Mouse (Mus musculus) heart, embryonic 11.5 days (tissue): ENCODE measurements around the gene Galnt9. TPM values are rescaled to one million over a fixed set of nuclear protein-coding genes. Genes with fewer than 3 reads are reported as not detected.

Experiments
- ATAC-seq: fragments of 200-750 bp; cut with Nextera tagmentation; replicated peaks from 2 replicates; pipeline ENCODE4 v1.8.0; 2017; ENCODE audit warnings: moderate library complexity; ENCODE audit not compliant: insufficient number of reproducible peaks, low FRiP score, low TSS enrichment
- H3K27ac ChIP-seq: fragments of 300-500 bp; sonication (generic); 2 replicates; pipeline ENCODE4 v1.5.1; 2014; ENCODE audit warnings: mild to moderate bottlenecking, low read depth, low read length
- H3K27me3 ChIP-seq: fragments of 300-500 bp; sonication (generic); 2 replicates; pipeline ENCODE4 v1.6.1; 2014; ENCODE audit warnings: mild to moderate bottlenecking, low read length, mixed read lengths; ENCODE audit not compliant: control insufficient read depth, insufficient read depth
- H3K36me3 ChIP-seq: fragments of 300-500 bp; sonication (generic); 2 replicates; pipeline ENCODE4 v1.6.1; 2014; ENCODE audit warnings: mild to moderate bottlenecking, low read length, moderate library complexity, mixed read lengths; ENCODE audit not compliant: control insufficient read depth, insufficient read depth
- H3K4me1 ChIP-seq: fragments of 300-500 bp; sonication (generic); 2 replicates; pipeline ENCODE4 v1.6.1; 2014; ENCODE audit warnings: low read length; ENCODE audit not compliant: control insufficient read depth, insufficient read depth
- H3K4me2 ChIP-seq: fragments of 300-500 bp; sonication (generic); 2 replicates; pipeline ENCODE4 v1.6.1; 2014; ENCODE audit warnings: mild to moderate bottlenecking, moderate library complexity
- H3K4me3 ChIP-seq: fragments of 300-500 bp; sonication (generic); 2 replicates; pipeline ENCODE4 v1.5.1; 2014; ENCODE audit warnings: low read depth, low read length
- H3K9ac ChIP-seq: fragments of 300-500 bp; sonication (generic); 2 replicates; pipeline ENCODE4 v1.6.1; 2014; ENCODE audit warnings: mild to moderate bottlenecking, low read depth, low read length, moderate library complexity
- H3K9me3 ChIP-seq: fragments of 300-500 bp; sonication (generic); replicated peaks from 2 replicates; pipeline ENCODE4 v1.6.1; 2016; ENCODE audit warnings: low read length; ENCODE audit not compliant: control insufficient read depth
- WGBS: fragments of 180-500 bp; shearing (Covaris S2); extraction: QIAGEN DNeasy Blood & Tissue Kit; methylation state at CpG from one replicate; pipeline ENCODE4 v1.1.7; 2014; ENCODE audit not compliant: insufficient replicate concordance; 5-methylcytosine and 5-hydroxymethylcytosine counted together
- polyA plus RNA-seq: library from polyadenylated mRNA; unstranded; fragments of >200 nt; fragmentation: Nextera tagmentation; extraction: Ambion mirVana; gene quantifications from 2 replicates; pipeline ENCODE4 v1.2.1, GENCODE M21; 2014

Gene Galnt9
- polyA plus RNA-seq, 1 experiment from 2014 or later: not detected

GRCm38 (mm10) chr5:110580569-110581239 is 36.5 kb downstream of the Galnt9 start:
- no peak overlapping the region for H3K27ac ChIP-seq
- ATAC-seq: no peak
- no peaks in the 10 kb centered on the region for H3K36me3 ChIP-seq
- H3K27me3 ChIP-seq: peaks cover 8% of the 10 kb centered on the region
- 85% methylated on average over 19 of the region's 19 CpGs for WGBS
- H3K9me3 ChIP-seq: no peaks in the 10 kb centered on the region
- no peak overlapping the region for H3K4me2 ChIP-seq
- no peak overlapping the region for H3K9ac ChIP-seq
- H3K4me3 ChIP-seq: no peak overlapping the region
- H3K4me1 ChIP-seq: no peaks in the 10 kb centered on the region

- Histone ChIP-seq H3K4me3 (no peak overlapping the region), H3K27me3 (peaks cover 2% of the 10 kb centered on the region), H3K36me3 (no peaks in the 10 kb centered on the region), H3K4me2 (no peak overlapping the region), H3K27ac (no peak overlapping the region), H3K4me1 (no peaks in the 10 kb centered on the region), H3K9me3 (no peaks in the 10 kb centered on the region), H3K9ac (no peak overlapping the region)
- WGBS: 61% methylated on average over 10 of the region's 10 CpGs
- ATAC-seq: no peak
Measured at GRCm38 (mm10) chr5:110582647-110583538, 38.7 kb downstream of the Galnt9 start.

GRCm38 (mm10) chr5:110587467-110587866 is 43.3 kb downstream of the Galnt9 start:
- no peaks in the 10 kb centered on the region for H3K4me1 ChIP-seq
- H3K4me2 ChIP-seq: no peak overlapping the region
- no peak overlapping the region for H3K9ac ChIP-seq
- no peaks in the 10 kb centered on the region for H3K36me3 ChIP-seq
- H3K4me3 ChIP-seq: no peak overlapping the region
- peaks cover 8% of the 10 kb centered on the region for H3K27me3 ChIP-seq
- no peak overlapping the region for H3K27ac ChIP-seq
- no peaks in the 10 kb centered on the region for H3K9me3 ChIP-seq
- ATAC-seq: no peak

DNA sequence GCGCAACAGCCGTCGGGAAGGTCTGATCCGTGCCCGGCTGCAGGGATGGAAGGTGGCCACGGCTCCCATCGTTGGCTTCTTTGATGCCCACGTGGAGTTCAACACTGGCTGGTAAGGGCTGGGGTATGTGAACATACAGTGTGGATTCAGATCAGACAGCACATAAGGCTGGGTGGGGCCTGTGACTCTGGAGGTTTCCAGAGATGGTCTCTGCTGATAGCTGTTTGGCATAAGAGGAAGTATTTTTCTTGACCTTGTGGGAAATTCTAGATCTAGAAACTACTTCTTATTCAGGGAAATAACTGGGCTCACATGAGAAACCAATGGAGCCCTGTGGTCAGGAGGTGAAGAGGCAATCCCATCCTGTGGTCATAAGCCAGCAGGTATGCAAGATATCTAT is 45.7 kb downstream of the Galnt9 start:
- no peaks in the 10 kb centered on the region for H3K4me1 ChIP-seq
- H3K9me3 ChIP-seq: no peaks in the 10 kb centered on the region
- H3K36me3 ChIP-seq: no peaks in the 10 kb centered on the region
- no peak for ATAC-seq
- 87% methylated on average over 8 of the region's 8 CpGs for WGBS
- H3K27ac ChIP-seq: no peak overlapping the region
- H3K4me2 ChIP-seq: no peak overlapping the region
- no peak overlapping the region for H3K4me3 ChIP-seq
- H3K9ac ChIP-seq: no peak overlapping the region
- H3K27me3 ChIP-seq: peaks cover 6% of the 10 kb centered on the region; the same call in 1 of the 2 replicates

DNA sequence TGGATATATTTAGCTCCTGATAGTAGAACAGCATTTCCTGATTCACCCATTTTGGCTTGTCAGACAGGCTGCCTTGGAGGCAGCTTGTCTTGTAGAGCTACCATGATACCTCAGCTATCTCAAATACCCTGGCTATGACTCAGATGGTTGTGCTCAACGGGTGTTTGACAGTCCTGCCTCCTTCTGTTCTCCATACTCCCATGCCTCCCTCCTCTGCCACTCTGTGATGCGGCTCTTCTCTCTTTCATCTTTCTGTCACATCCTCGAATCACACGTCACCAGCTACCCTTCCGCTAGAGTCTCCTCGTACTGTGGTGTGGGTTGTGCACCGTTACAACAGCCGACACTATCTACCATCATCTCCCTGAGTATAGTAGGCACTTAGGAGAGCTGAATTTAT is 50.3 kb downstream of the Galnt9 start:
- H3K9ac ChIP-seq: no peak overlapping the region
- WGBS: 55% methylated on average over 8 of the region's 8 CpGs

DNA sequence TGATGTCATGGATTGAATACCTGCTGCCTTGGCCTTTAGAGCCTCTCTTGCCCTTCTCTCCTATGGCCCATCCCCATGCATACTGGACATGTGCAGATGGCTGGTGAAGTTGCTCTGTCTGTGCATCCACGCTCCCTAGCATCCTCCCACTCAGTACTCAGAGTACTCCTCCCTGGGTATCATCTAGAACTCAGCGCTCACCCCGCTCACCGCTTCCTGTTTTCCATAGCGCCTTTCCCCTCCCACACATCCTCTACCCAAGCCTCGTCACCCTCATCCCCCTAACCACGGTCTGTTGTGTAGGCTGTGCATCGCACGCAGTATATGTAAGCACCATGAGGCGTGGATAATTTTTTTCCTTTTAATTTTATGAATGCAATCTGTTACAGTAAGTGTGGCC is 51.2 kb downstream of the Galnt9 start:
- H3K9me3 ChIP-seq: no peaks in the 10 kb centered on the region
- WGBS: 83% methylated on average over 10 of the region's 10 CpGs
- H3K9ac ChIP-seq: no peak overlapping the region
- H3K4me3 ChIP-seq: no peak overlapping the region
- H3K27ac ChIP-seq: no peak overlapping the region
- no peaks in the 10 kb centered on the region for H3K36me3 ChIP-seq
- H3K27me3 ChIP-seq: peaks cover 5% of the 10 kb centered on the region; the same call in 1 of the 2 replicates
- H3K4me1 ChIP-seq: no peaks in the 10 kb centered on the region
- ATAC-seq: no peak
- no peak overlapping the region for H3K4me2 ChIP-seq

More for the DNA sequence above, 50.3 kb downstream of the Galnt9 start:
- no peaks in the 10 kb centered on the region for H3K4me1 ChIP-seq
- no peaks in the 10 kb centered on the region for H3K36me3 ChIP-seq
- no peak overlapping the region for H3K27ac ChIP-seq
- H3K9me3 ChIP-seq: no peaks in the 10 kb centered on the region
- H3K27me3 ChIP-seq: peaks cover 7% of the 10 kb centered on the region; the same call in 1 of the 2 replicates
- no peak overlapping the region for H3K4me2 ChIP-seq
- H3K4me3 ChIP-seq: no peak overlapping the region
- no peak for ATAC-seq

DNA sequence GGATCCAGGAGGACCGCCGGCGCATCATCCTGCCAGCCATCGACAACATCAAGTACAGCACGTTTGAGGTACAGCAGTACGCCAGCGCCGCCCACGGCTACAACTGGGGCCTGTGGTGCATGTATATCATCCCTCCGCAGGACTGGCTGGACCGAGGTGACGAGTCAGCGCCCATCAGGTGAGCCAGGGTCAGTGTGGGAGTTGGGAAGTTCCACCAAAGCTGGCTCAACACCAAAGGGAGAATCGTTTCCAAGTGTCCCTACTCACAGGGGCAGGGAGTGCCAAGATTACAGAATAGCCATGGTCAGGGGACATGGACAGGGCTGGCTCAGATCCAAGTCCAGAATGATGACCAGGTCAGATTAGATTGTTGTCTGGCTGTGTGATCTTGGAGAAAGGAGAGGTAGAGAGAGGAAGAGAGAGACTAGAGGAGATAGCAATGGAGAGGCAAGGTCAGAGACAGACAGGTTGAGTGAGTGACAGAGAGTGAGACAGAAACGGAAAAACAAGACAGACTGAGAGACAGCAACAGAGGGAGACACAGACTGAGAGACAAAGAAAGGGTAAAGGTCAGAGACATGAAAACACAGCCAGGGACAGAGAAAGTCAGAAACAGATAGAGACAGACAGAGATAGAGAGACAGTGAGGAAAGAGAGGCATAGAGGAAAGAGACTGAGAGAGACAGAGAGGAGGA is 52.1 kb downstream of the Galnt9 start:
- Histone ChIP-seq H3K9me3 (no peaks in the 10 kb centered on the region), H3K4me1 (no peaks in the 10 kb centered on the region), H3K9ac (no peak overlapping the region), H3K4me2 (no peak overlapping the region), H3K27me3 (peaks cover 4% of the 10 kb centered on the region; the same call in 1 of the 2 replicates), H3K4me3 (no peak overlapping the region), H3K36me3 (no peaks in the 10 kb centered on the region), H3K27ac (no peak overlapping the region)
- WGBS: 79% methylated on average over 15 of the region's 15 CpGs
- no peak for ATAC-seq

DNA sequence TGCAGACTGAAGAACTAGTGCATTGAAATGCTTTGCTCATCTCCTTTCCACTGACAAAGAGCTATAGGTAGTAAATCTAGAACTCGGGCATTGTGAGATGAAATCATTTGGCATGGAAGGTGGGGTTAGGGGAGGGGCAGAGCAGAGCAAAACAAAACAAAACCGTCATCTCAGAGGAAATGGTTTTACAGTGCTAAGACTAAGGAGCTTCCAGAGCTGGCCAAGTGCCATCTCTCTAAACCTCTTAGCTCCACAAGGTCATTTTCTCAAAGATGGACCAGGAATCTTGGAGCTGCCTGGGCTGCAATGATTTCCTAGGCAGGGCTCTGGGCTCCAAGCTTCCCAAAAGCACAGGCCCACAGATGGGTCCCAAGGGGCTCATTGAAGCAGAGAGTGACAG is 53.3 kb downstream of the Galnt9 start:
- Histone ChIP-seq H3K27ac (no peak overlapping the region), H3K9me3 (no peaks in the 10 kb centered on the region), H3K27me3 (peaks cover 4% of the 10 kb centered on the region; the same call in 1 of the 2 replicates), H3K4me1 (no peaks in the 10 kb centered on the region), H3K4me3 (no peak overlapping the region), H3K9ac (no peak overlapping the region), H3K4me2 (no peak overlapping the region), H3K36me3 (no peaks in the 10 kb centered on the region)
- 51% methylated on average over 2 of the region's 2 CpGs for WGBS
- no peak for ATAC-seq
